Mouse (Mus musculus) monocyte, adult 59 days (primary cell): Measurements from ENCODE around the gene Tas2r144. TPM values are rescaled to one million over a fixed set of nuclear protein-coding genes. Genes with fewer than 3 reads are reported as not detected.

ENCODE experiments used
- total RNA-seq, 2 experiments: library from RNA; stranded (reverse); gene quantifications; one replicate each; pipeline ENCODE4 v1.2.4; 2023

The Tas2r144 gene
- not detected for total RNA-seq

GRCm38 (mm10) chr6:42215028-42215427 is at the start of gene Tas2r144:
Gene Tas2r144, plus strand, starts transcription at chr6:42215328.

GRCm38 (mm10) chr6:42245711-42246353 is 30.7 kb downstream of the Tas2r144 start, which contains the start of gene Gstk1:
Gene Gstk1, plus strand, starts transcription at chr6:42245935.

GRCm38 (mm10) chr6:42261524-42262170 is 46.5 kb downstream of the Tas2r144 start, which contains the start of gene Tmem139:
Gene Tmem139, plus strand, starts transcription at chr6:42261970.

GRCm38 (mm10) chr6:42264626-42265312 is 49.6 kb downstream of the Tas2r144 start, which contains the start of gene Casp2:
Gene Casp2, plus strand, starts transcription at chr6:42264985.

Other genes starting within 250 kb of the Tas2r144 start
- gene Sval3, start 247.2 kb upstream of the Tas2r144 start, total RNA-seq, result not detected
- not detected for gene Sva, start 176.9 kb upstream of the Tas2r144 start, total RNA-seq
- not detected for gene Tas2r139, start 74.4 kb upstream of the Tas2r144 start, total RNA-seq
- gene Gstk1, start 30.6 kb downstream of the Tas2r144 start, total RNA-seq, result 10 to 100 TPM; 13.0 to 15.5 TPM
- not detected for gene Tmem139, start 46.6 kb downstream of the Tas2r144 start, total RNA-seq
- 100 to 1,000 TPM in 1 of 2 experiments, 10 to 100 TPM in 1; 95.1 to 103 TPM for gene Casp2, start 49.7 kb downstream of the Tas2r144 start, total RNA-seq
- under 1 TPM; 0.39 to 0.86 TPM for gene Clcn1, start 71.4 kb downstream of the Tas2r144 start, total RNA-seq
- under 1 TPM in 1 of 2 experiments, not detected in 1; 0.12 TPM for gene Fam131b, start 109.3 kb downstream of the Tas2r144 start, total RNA-seq
- gene Zyx, start 134.3 kb downstream of the Tas2r144 start, total RNA-seq, result 100 to 1,000 TPM; 586 to 636 TPM
- under 1 TPM in 1 of 2 experiments, not detected in 1; 0.24 TPM for gene Epha1, start 157.9 kb downstream of the Tas2r144 start, total RNA-seq
- gene Tas2r143, start 184.9 kb downstream of the Tas2r144 start, total RNA-seq, result 1 to 10 TPM in 1 of 2 experiments, under 1 TPM in 1; 0.97 to 1.7 TPM
- 1 to 10 TPM; 1.2 to 1.5 TPM for gene Tas2r135, start 190.1 kb downstream of the Tas2r144 start, total RNA-seq
- gene Tas2r126, start 219.2 kb downstream of the Tas2r144 start, total RNA-seq, result 1 to 10 TPM in 1 of 2 experiments, under 1 TPM in 1; 0.73 to 1.6 TPM
- gene Olfr458, start 249.9 kb downstream of the Tas2r144 start, total RNA-seq, result not detected